Mouse (Mus musculus) cerebellum, adult 8-10 months (tissue): ENCODE measurements around the gene Stox2.

Source experiments
- DNase-seq: peaks from one replicate; pipeline ENCODE4 v3.0.0; 2022

The Stox2 gene

GRCm38 (mm10) chr8:47180181-47180580 is 266.0 kb downstream of the Stox2 start:
- no peak for DNase-seq

DNA sequence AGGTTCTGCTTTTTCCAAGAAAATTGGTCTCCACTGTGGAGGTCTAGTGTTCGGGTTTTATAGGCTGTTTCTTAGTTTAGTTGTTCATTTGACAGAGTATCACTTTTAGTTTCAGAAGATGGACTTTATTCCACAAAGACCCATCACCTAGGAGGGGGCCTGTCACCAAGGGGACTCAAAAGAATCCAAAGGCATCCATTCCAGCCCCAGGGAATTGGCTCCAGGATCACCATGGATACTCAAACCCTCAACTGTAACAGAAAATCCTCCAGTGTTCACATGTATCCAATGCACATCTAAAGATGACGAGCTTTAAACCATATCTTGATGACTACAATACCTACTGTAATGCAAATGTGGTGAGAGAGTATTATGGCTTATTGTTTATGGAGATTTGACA is 267.4 kb downstream of the Stox2 start:
- no peak for DNase-seq

DNA sequence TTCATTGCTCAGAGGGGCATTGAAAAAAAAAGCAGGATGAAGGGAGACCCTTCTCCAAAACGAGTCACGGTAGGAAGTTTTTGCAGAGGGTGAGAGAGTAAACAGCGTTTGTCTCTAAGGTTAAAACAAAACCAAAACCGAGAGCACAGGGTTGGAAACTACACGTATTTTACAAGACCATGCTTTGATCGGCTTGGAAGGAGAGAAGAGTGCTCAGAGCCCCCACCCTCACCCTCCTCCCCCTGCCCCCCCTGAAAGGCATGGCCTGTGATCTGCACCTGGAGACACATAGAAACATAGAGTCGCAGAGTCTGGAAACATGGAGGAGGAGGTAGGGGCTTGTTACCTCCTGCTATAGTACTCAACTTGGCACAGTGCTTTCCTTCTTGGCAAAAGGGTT is 272.3 kb downstream of the Stox2 start:
- no peak for DNase-seq

- no peak for DNase-seq
Observed at GRCm38 (mm10) chr8:47172848-47173247, 273.3 kb downstream of the Stox2 start.

DNA sequence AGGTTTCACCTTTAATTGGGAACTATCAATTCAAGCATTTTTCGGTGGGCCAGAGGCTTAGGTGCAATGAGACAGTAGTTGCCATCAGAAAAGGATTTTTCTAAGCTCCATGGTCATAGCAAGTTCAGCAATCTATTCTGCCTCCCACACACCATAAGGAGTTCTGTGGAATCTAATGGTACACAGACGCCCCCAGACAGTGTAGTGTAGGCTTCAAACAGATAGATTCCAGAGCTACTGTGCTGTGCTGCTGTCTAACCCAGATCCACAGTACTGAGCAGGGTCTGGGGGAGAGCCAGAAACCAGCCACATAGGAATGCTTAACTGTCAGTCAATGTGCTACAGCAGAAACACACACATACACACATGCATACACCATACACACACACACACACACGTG is 285.5 kb downstream of the Stox2 start:
- no peak for DNase-seq

DNA sequence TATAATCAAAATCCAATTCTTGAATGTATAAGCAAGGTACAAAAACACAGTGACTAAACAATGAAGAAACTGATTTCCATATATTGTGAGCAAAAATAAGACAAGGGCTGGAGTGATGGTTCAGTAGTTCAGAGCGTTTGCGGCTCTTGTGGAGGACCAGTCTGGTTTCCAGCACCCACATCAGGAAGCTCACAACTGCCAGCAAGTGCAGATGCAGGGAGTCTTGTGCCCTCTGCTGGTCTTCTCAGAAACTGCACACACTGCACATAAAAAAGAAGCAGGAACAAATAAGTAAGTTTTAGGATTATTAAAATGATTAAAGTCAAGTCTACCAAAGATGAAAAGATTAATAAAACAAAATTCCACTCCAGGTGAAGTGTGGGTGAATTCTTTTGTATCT is 291.6 kb downstream of the Stox2 start:
- DNase-seq: no peak

DNA sequence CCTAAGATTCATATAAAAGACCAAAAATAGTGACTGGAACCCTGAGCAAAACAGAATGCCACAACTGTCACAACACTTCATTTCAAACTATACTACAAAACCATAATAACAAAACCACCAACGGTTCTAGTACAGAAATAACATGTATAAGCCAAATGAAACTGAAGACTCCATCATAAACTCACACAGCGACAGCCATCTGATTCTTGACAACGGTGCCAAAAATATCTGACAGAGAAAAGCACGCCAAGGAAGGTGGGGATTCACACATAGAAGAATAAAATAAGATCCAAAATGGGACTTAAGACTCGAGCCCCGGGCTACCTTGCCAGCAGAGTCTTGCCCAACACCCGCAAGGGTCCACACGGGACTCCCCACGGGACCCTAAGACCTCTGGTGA is 300.9 kb downstream of the Stox2 start:
- no peak for DNase-seq

DNA sequence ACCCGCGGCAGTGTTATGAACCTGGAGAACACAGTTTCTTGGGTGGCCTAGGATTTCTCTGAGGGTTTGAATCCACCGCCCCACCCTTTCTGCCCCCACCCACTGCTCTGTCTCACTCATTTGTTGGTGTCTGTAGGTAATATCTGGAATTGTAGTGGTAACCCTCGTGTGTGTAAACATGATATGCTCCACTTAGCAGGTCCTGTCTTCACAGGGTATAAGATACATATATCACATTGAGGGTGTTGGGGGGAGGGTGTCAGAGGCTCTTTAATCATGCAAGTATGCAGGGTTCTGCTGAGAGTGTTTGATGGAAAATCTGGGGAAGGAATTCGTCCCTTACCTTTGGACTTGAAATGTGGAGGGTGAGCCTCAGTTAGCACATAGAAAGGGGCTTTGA is 310.1 kb downstream of the Stox2 start:
- no peak for DNase-seq

DNA sequence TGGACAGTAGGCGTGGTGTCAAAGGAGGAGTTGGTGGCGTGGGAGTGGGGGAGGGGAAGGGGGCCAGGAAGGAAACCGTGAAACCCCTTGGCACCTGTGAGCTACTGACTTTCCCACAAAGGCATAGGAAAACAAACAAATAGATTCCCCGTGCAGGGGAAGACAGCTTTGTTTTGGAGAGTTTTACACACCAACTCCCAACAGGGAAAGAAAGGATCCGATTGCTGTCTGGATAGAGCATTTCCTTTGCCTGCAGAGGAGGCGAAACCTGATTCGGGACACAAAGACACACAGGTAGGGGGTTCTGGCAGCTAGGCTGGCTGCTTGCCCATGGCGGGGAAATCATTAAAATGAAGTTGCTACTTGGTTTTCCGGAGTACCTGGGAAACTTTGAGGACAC is 310.6 kb downstream of the Stox2 start:
- DNase-seq: no peak

GRCm38 (mm10) chr8:47134736-47135135 is 311.4 kb downstream of the Stox2 start:
- DNase-seq: no peak

- DNase-seq: no peak
Observed at GRCm38 (mm10) chr8:47133381-47133780, 312.8 kb downstream of the Stox2 start.
